Mouse (Mus musculus): ENCODE data around the gene Cxcl17.
"Not testable (repeated sequence)": the region's sequence is repeated elsewhere in the genome, so short reads cannot be mapped to it uniquely, and the experiment has no call there.

The Cxcl17 gene

DNA sequence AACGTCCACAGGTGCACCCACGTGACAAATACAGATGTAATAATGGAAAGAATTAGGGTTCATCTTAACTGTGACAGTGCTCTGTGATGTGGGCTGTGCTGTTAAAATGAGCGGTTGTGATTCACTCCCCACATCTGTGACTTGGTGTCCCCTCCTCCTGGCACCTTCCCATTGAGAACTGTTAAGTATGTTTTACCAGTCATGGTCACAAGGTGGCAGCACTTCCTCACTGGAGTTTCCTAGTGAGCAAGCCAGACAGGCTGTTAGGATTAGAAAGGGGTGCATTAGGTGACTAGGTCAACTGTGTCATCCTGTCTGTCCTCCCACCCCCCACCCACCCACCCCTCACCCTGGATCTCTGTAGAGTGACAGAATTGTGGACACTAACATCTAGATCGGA, 11.7 kb upstream of the Cxcl17 start:
- peak; percentile 84 for DNase-seq

DNA sequence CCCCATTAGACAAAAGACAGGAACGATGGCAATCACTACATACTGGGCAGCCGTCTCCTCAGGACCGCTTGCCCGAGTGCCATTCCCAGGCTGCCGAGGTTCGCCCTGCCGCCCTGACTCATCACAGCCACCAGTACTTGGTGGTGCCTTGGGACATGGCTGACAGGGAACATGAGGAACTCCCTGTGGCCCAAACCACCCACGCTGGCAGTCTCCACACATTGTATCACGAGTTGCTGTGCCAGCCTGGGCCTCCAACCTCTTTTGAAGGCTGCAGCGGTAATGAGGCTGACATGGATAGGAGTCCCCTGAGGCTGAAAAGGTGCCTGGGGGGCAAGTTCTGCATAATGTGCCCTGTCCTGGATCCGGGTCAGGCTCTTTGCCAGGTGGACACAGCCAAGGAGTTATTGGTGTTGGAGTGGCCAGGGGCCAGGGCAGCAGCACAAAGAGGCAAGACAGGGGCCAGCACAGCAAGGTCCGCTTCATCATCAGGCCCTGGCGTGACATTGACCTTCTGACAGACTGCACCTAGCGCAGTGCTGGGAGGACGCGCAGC, 9.7 kb upstream of the Cxcl17 start:
- DNase-seq, result no peak

DNA sequence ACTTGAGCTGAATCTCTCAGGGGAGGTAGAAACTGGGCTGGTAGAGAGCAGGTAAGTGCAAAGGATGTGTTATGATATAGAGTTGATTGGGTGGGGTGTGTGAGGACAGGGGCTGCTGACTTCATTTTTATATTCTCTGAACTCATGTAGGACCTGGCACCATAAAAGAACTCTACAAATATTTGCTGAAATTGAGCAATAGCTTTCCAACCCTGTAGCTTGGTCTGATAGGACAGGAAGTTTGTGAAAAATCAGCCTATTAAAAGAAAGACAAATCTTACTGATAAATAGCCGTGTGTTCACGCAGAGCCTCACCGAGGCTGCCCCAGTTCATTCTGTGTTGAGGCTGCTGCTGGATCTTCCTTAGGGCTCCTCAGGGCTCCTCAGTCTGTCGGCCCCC, 7.3 kb upstream of the Cxcl17 start:
- no peak for DNase-seq

DNA sequence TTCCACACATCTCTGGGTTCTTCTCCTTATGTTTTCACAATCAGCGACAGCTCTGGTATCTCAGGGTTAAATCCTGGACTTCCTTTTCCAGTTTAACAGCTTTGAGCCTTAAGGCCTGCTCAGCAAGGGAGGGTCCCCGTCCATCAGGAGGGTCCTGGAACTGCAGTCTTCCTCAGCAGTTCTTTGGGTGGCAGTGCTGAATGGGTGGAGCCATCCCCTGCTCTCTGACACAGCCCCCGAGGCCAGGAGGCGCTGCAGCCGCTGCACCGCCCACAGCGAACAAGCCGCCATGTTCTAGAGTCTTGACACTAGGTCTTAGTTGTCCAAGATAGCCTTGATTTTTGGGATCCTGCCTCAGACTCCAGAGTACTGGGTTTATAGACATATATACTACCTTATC, 6.8 kb upstream of the Cxcl17 start:
- DNase-seq, result peak; percentile 12

DNA sequence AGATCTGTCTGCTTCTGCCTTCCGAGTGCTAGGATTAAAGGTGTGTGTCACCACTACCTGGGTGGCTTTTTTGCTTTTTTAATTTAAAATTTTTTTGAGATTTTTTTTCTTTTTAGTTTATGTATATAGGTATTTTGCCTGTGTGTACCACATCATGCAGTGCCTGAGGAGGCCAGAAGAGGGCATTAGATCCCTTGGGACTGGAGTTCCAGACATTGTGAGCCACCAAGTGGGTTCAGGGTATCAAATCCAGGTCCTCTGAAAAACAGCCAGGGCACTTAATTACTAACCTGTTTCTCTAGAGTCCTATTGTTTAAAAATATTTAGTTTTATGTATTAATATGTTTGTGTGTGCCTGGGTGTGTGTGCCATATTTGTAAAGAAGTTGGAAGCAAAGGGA, 4.9 kb upstream of the Cxcl17 start:
- DNase-seq, result peak; percentile 51

DNA sequence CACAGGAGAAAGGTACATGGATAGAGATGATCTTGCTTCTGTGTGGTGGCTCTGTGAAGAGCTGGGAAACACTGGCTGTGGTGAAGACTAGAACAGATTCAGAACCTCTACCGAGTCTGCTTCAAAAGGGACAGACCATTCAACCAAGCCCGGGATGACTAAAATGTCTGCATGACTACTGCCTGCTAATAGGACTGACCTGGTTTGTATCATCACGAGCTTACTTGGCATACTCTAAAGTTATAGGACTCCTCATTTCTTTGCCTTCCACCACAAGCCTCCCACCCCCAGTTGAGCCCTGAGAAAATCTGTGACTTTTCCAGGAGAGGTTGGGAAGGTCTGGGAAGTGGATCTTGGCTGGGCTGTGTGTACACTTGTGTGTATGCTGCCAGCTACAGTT, 825 bp downstream of the Cxcl17 start:
- DNase-seq, result no peak

DNA sequence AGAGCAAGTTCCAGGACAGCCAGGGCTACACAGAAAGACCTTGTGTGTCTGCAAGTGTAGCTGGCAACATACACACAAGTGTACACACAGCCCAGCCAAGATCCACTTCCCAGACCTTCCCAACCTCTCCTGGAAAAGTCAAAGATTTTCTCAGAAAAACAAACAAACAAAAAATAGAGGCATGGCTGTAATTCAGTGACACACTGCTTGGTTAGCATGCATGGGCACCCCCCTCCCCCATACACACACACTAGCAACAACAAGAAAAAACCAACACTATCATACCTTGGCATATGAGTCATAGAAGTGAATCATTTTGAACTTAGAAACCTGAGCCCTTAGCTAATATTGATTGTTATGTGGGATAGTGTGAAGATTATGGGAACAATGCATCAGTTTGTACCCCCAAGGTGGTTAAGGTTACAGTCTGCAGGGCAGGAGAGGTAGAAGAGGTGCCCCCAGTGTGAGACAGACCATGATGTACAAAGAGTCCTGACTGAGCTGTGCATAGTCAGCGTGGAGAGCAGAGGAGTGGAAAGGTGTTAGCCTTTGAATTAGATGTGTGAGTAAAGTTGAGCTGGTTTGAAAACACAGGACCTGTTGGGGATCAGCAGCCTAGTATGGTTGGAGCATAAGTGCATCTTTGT, 1.6 kb downstream of the Cxcl17 start:
- DNase-seq, result no peak

DNA sequence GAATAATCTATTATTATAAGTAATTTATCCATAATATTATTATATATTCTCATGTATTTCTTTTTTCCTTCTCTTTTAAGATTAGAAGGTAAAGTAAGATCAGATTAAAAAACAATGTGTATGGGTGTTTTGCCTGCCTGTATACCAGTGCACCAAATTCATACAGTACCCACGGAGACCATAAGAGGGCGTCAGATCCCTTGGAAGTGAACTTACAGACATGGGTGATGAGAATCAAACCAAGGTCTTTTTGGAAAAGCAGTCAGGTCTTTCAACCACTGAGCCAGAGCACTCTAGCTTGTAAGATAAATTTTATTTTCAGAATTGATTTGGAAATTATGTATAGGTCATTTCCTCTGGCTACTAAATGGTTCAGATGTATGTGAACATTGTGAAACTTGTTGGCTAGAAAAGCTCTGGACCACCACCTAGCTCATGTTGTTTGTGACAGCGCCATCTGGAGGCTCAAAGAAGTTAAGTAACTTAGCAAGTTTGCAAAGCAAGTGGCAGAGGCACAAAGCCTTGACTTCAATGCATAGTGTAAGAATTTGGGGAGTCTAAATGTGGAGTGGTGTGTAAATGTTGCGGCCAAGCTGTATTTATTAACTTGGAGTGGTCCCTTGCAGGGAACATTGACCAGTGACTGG, 3.4 kb downstream of the Cxcl17 start:
- DNase-seq, result peak; percentile 56

DNA sequence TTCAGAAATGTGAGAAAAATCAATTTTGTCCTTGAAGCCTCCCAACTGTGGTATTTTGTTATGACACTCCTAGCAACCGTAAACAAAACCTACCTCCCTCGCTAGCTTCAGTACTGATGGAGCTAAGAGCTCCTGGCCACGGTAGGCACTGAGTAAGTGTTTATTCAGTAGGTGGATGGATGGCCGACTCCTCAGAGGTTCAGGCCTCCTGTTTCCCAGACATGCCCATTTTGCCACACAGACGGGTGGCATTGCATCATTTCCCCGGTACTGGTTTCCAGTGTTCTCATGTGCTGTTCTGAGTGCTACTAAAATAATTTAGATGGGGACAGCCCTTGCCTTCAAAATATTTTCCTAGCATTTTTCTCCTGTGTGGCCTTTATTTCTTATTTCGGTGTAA, 6.2 kb downstream of the Cxcl17 start:
- DNase-seq, result no peak

DNA sequence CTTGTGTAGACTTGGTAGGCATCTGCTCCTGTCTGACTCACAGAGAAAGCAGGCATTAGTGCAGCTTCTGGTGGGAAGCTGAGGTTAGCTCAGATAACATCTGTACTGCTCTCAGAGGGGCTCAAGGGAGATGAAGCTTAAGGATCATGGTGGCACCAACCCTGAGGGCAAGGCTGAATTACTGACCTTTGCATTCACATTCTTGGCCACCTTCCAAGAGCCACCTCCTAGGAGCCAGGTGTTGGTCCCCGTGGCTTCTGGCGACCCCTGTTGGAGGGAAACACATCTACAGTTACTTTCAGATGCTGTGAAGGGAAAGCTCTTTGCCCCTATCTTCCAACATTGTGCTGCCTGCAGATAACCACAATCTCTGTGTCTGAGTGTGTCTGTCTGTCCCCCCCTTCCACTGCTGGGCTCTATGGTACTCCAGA, 10.0 kb downstream of the Cxcl17 start:
- DNase-seq, result peak; percentile 59

DNA sequence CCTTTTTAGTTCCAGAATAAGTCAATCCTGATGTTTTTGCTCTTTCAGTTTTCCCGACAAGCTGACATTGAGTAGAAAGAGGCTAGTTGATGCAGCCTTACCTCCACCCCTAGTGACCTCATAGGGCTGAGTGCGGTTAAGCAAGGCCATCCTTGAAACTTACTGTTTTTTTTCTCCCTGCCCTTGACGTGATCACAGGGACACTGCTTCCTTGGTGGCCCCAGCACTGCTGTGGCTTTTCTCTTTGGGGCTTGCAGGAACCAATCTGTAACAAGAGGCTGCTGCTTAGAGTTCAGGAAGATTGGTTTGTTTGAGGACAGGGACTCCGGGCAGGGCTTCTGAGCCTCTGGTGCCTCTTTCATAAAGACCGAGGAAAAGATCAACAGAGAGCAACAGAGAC, 10.7 kb downstream of the Cxcl17 start:
- DNase-seq, result no peak

DNA sequence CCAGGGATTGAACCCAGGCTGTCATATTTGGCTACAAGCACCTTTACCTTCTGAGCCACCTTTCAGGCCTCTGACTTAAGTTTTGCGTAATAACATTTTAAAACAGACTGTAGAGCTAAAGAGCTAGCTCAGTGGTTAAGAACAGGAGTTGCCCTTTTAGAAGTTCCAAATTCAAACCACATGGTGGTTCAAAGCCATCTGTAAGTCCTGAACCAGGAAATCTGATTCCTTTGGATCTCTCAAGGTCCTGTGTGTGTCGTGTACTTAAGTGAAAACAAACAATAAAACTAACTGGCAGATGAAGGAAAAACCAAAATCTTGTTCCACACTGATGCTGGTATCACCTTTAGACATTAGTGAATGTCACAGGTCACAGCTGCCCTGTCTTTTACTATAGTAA, 11.1 kb downstream of the Cxcl17 start:
- no peak for DNase-seq

DNA sequence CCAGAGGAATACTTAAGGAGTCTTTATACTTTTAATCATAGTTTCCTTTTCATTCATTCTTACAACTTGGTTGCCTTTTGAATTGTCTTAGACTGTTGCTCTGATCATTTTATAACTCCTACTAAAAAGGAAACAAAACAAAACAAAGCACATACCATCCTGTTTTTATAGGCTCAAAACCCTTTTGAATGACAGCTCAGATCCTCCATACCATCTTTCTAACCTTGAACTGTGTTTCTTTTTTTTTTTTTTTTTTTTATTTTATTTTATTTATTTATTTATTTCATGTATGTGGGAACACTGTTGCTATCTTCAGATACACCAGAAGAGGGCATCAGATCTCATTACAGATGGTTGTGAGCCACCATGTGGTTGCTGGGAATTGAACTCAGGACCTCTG, 13.7 kb downstream of the Cxcl17 start:
- not testable (repeated sequence) for DNase-seq

DNA sequence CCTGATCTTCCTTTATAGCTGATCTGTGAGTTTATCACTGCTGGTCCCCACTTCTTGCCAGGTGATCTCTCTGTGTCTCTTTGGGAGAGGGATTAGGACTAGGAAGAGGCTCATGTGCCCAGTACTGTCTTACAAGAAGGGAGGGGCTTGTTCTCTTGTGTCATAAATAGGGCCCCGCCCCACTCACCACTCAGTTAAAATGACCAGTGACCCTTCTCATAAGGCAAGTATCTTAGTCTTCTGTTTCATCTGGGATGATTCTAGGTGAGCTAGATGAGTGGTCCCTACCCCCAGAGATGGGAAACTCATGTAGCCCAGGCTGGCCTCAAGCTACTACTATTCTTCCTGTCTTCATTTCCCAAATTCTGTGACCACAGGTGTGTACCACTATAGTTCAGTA, 14.1 kb downstream of the Cxcl17 start, which contains the start of gene Lipe:
Lipe (minus strand) TSS at position 101 of the 400 bp plus-strand sequence.
- DNase-seq, result no peak

DNA sequence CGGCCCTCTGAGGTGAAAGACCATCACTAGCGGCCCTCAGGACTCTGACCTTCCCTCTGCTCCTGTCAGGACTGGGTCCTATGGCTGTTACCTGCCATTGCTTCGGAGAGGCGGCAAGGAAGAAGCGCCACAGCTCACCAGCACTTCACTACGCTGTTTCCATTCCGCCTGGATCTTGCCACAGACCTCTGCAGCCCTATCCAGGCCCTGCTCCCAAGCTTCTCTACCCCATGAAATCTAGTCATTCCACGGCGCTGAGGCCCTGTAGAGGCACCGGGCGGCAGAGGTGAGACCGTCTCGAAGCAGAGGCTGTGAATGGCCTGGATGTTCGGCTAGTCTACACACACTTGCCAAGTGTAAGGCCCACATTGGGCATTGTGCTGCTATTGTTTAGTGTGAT, 16.1 kb downstream of the Cxcl17 start:
- peak; percentile 23 for DNase-seq

DNA sequence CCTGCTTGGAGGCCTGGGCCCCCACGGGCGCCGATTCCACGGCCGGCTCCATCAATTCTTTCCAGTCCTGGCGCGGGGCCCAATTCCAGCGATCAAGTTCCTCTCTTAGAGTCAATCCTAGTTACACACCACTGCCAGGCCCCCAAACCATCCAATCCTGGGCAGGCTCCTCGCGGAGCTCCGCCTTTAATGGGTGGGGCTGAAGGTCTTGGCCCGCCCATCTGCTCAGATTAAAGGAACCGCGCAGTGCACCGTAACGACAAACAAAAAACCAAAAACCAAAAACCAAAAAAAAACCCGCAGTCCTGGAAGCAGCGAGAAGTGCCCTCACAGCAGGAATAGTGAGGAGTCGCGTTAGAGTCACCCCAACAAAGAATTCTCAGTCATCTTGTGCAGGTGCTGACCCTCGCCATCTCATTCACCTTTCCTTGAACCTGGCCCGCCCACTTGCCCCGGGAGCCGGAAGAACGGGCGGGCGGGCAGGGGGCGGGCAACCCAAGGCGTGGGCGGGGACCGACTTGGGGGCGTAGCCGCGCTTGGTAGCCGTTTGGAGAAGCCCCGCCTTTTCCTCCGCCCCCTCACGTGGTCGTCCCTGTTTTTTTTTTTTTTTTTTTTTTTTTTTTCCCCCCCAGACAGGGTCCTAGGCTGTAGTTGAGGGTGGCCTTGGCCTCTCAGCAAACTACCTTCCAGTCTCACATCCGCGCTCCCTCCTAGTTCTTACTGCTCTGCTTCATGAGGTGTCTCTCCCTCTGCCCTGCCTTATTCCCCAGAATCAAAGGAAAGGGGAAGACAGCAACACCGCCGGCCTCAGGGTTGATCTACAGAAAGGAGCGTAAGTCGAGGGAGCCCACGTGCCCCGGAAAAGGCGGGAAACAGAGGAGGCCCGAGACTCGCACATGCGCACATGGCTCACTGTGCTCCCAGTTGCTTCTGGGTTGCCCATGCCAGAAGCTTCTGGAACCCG, 16.8 kb downstream of the Cxcl17 start:
- peak; percentile 94 for DNase-seq

DNA sequence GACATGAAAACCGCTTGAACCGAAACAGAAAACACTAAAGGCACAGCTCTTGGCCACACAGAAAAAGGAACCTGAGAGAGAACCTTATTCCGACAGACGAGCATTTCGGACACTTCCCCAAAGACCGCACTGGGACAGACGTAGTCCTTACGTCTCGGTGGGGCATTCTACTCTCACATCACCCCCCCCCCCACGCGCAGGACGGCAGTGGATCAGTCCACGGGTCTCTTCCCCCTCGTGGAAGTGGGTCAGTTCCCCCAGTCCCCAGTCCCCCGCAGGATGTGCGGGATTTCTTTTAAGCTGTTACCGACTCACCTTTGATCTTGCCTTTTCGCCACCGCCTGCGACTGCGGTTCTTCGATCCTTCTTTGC, 17.5 kb downstream of the Cxcl17 start:
- DNase-seq, result no peak

DNA sequence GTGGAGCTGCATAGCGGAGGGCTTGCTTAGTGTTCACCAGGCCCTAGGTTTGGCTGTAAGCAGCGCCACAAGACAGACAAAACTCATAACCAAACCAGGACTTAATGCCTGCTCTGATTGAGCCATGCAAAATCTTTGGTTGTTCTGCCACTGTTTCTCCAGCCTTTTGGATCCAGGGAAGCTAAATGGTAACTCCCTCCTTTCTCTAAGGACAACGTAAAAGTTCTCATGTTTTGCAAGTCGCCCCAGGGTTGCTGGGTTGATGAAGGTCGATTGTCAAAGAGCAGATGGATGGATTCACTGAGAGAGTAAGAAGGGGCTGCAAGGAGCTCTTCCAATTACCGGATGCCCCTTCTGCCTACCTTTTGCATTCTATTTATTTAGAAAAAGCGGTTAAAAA, 17.9 kb downstream of the Cxcl17 start:
- DNase-seq, result no peak

DNA sequence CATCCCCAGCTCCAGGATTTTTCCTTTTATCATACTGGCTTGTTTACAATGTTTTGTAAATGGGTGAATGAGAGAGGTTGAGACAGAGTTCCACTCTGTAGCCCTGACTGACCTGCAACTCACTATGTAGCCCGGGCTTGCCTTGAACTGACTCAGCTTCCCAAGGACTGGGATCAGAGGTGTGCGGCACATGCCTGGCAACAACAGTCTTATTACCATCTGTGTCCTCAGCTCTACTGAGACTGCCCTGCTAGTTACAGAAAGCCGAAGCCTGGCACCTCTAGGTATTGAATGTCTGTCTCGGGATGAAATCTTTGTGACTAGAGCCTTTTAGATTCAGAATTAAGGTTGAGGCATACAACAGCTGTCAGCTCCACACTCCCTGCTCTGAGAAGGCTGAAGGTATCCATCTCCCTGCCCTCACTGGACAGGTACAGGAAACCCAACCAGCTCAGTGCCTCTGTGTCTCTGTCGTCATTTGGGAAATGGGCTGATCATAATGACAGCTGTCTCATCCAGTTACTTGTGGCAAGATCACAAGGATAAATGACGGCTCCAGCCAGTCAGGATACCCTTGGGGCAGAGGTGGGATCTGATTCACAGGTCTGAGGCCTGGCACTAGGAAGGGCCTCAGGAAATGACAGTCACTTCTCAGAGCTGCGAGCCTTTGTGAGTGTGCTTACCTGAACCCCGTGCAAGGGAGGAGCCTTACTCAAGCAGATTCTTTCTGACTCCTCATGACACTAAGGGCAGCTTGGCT, 19.1 kb downstream of the Cxcl17 start:
- DNase-seq, result no peak

DNA sequence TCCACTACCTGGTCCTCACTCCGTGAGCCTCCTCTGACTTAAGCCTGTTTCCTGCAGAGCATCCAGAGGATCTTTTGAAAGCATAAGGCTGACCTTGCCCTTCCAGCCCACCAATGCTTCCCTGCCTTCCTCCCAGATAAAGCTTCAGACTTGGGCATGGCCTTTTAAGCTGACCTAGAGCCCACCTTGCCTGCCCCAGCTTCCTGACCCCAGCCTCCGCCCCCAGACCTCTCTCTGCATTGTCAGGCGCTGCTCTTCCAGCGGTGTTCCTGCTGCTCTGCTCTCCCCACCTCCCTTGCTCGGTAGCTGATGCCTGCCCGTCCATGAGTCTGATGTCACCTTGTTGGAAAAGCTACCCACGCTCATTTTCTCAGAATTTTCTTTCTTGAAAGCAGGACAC, 19.8 kb downstream of the Cxcl17 start:
- DNase-seq, result no peak

DNA sequence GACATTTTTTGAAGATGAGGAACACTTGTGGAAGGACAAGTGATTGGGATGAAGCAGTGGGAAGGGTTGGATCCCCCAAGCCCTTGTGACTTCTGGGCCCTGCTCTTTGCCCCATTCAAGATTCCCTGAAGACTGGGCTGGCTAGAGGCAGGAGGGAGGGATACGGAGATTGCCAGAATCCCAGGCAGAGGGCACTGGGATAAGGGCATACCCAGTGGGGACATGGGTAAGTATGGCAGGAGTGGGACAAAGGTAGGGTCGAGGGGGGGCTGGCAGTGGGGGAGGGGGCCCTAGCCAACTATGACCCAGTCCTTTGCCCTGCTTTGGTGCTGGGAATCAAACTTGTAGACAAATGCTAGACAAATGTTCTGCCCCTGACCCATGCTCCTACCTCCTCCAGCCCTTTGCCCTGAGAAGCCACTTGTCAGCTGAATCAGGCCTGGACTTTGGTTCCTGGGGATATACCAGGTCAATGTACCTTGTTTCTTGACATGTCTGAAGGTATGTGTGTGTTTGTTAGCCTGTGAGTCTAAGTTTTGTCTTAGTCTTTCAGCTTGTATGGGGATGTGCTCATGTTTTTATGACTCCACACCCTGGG, 20.7 kb downstream of the Cxcl17 start:
- no peak for DNase-seq

DNA sequence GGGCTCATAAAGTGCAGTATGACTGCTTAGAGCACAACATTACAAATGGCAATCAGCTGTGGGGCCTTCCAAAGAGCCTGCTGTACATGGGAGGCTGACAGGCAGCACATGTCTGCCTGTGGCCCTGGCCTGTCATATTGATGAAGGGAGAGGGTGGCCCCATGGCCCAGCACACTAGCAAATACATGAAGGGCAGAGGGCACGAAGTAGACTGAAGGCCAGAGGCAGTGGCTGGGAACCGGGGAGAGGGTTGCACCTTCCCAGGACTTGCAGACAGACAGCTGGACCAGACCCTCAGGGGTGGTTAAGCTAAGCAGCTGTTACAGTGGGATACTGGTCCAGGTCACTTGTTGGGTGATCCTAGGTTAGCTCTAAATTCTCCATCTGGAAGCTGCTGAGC, 21.7 kb downstream of the Cxcl17 start:
- no peak for DNase-seq
